Mouse (Mus musculus): ENCODE measurements around the gene 1700015F17Rik.

Gene 1700015F17Rik

GRCm38 (mm10) chr5:5479043-5479442 lies at the start of gene 1700015F17Rik:
1700015F17Rik (minus strand) TSS chr5:5479143.
- DNase-seq, result no peak

DNA sequence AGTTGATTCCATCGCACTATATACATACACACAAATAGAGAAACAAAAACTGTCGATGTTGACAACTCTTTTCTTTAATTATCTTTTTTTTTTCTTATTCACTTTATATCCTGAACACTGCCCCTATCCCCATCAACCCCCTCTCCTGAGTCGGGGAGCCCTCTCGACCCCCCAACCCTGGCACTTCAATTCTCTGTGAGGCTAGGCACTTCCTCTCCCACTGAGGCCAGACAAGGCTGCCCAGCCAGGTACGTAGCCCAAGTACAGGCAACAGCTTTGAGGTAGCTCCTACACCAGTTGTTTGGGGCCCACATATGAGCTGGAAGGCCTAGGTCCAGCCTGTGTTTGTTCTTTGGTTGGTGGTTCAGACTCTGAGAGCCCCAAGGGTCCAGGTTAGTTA lies 36.5 kb upstream of the 1700015F17Rik start:
- no peak for DNase-seq

GRCm38 (mm10) chr5:5514196-5515076 lies 35.5 kb upstream of the 1700015F17Rik start, which contains the start of gene Cldn12:
Cldn12 (minus strand) TSS chr5:5514958.
- DNase-seq, result peak; percentile 48 to 57

DNA sequence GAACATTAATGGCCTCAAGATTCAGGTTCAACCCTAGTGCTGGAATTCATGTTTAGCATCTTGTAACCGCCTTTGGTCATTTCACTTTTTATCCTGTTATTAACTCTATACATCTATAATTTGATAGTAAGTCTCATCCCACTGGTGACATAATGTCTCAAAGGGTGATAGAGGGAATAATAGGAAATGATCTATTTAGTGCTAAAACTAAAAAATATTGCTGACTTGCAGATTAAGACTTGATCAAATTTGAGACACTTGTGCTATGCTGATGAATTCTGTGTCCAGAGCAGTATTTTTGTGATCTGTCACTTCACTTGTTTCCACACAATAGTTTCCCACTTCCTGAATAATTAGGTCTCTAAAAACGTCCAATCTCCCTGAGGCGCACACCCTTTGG lies 32.5 kb upstream of the 1700015F17Rik start:
- no peak for DNase-seq

GRCm38 (mm10) chr5:5510989-5511388 lies 32.0 kb upstream of the 1700015F17Rik start:
- DNase-seq, result no peak

DNA sequence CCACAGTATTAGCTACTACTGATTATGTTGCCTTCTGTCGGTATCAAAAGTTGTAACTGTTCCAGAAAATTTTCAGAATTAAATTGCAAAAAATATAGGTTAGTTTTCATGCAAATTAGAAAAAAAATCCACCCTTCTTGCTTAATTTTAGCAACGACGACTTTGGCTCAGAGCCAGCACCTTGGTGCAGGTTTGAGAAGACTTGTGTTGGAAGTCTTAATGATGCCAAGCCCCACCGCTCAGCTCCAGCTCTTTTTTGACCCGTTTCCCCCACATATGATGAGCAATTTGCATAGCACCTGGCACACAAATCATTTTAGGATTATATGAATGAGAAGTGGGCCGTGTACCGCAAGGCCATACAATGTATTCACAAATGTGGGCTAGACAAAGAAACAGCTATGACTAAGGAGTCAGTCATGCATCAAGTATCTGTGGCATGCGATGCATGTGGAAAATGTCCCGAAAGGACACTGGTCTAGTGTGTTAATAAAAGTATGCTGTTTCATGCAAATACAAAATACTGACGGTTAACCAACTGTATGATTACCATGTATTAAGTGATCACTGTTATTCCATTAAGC lies 31.5 kb upstream of the 1700015F17Rik start:
- no peak for DNase-seq

DNA sequence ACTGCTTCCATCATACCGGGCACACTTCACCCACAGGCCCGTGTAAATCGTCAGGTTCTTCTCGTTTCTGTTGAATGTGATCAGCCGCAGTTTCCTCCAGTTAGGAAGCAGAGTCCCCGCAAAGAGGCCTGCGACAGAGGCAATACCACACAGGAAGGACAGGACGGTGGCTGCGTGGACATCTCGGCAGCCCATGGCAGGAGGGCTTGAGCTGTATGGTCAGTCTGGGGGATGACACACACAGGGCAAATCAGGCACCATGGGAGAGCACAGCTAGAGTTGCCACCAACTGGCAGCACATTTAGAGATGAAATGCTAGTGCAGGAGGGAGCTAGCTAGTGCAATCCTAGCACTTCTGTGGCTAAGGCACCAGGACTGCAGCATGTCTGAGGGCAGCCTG lies 29.3 kb upstream of the 1700015F17Rik start:
- DNase-seq, result no peak

GRCm38 (mm10) chr5:5507701-5508225 lies 28.8 kb upstream of the 1700015F17Rik start:
- peak; percentile 48 to 52 for DNase-seq

GRCm38 (mm10) chr5:5504456-5504855 lies 25.5 kb upstream of the 1700015F17Rik start:
- DNase-seq, result no peak

DNA sequence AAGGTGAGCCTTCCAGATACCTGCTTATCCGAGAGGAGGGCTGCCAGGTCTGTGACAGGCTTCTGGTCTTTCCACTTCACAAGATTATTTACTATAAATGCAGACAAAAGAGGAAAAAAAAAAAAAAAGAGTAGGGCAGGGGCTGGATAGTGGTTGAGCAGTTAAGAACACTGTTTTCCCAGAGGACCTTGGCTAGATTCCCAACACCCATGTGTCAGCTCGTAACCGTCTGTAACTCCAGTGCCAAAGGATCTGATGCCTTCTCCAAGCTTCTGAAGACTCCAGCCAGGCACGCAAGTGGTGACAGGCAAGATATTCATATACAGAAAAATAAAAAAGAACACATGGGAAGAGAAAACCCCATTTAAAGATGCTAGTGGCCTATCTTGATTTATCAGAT lies 24.4 kb upstream of the 1700015F17Rik start:
- DNase-seq, result no peak

- no peak for DNase-seq
These were observed 22.6 kb upstream of the 1700015F17Rik start for GRCm38 (mm10) chr5:5501583-5501982.

GRCm38 (mm10) chr5:5496393-5496792 lies 17.4 kb upstream of the 1700015F17Rik start:
- no peak for DNase-seq

DNA sequence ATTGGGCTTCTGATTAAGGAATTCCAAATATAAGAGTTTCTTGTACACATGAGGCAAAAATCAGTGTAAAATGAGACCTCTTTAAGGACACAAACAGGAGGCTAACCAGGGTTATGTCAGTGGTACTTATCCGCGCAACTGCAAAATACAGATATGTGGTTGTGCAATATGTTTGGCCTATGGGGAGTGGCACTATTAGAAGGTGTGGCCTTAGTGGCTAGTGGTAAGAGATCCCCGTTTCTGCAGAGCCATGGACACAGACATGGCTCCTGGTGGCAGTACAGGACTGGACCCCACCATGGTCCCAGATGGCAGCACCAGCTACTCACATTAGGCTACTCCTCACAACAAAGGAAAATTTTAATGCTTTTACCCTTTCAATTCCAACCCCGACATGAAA lies 16.1 kb upstream of the 1700015F17Rik start:
- DNase-seq, result no peak

DNA sequence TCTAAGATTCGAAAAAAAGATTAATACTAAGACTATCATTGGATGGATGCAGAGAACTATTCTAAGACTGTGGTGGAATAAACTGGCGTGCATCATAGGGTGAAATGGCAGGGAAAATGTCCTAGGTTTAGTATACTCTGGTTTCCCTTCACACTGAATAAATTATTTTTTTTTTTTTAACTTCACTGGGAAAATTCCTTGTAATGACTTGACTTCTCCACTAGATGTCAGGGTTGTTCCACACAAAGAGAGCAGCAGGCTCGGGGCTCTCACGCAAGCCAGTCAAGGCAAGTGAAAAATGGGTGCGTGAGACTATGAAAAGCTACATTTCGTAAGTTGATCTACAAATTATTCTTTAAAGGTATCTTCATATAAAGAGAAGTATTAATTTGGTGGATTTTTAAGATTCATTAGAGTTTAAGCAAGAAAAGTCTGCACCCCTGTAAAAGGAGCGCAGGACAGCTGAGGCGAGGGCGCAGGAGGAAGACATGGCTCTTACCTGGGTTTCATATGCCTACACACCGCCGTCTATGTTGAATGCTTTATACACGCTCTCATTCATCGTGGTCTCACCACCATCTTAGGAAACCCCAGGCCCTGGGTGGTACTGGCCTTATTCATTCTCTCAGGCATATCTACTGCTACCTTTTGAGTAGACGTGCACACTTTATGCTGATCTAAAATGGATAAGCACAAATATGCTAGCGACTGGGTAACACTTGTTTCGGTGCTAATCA lies 15.5 kb upstream of the 1700015F17Rik start:
- DNase-seq, result peak; percentile 35 to 44

DNA sequence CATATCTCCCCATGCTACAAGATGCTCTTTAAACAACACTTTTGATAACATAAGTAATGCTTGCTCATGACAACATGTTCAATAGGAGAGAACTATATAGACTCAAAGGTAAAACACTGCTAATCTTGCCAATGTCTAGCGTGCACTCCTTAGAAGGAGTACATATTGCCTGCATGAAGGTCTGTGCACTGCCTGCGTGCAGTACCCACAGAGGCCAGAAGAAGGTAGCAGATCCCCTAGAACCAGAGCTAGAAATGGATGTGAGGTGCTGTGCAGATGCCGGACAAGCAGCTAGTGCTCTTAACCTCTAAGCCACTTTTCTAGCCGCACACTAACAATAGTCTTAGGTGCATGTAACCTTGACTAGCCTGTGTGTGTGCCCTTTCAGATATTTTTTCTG lies 13.2 kb upstream of the 1700015F17Rik start:
- no peak for DNase-seq

GRCm38 (mm10) chr5:5486071-5486470 lies 7.1 kb upstream of the 1700015F17Rik start:
- no peak for DNase-seq

GRCm38 (mm10) chr5:5483254-5483858 lies 4.4 kb upstream of the 1700015F17Rik start:
- no peak for DNase-seq

DNA sequence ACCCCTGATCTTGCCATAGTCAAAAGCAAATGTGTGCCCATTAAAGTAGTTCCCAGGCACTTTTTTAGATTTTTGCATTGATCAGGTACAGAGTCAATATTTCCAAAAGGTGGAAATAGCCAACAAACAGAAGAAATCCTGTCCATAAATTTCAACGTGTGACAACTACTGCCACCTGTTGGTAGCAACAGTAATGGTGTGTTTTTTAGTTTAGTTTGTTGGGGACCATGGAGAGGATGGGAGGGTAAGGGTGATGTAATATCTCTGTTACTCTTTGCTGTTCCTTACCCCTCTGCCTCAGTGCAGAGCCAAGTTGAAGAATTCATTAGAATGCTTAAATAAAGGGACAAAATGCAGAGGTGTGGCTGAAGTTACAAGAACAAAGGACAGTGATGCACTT lies 2.7 kb upstream of the 1700015F17Rik start:
- DNase-seq, result peak; percentile 16 to 27

DNA sequence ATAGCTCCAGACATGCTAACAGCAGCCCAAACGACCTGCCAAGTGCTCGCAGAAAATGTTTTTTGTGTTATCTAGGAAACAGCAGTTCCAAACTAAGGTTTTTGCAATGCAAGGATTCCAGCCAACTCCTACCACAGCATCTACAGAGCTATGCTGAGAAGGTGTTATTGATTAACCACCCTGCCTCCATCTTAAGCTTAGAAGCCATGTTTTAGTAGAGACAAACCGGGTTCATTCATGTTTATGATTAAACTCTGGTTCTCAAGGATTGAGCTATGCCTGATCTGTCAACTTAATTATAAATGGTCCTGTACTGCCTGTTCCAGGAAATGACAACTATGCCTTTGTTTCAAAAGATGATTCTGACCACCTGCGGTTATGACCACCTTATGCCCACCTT lies 2.8 kb downstream of the 1700015F17Rik start:
- DNase-seq, result no peak

GRCm38 (mm10) chr5:5465256-5465655 lies 13.7 kb downstream of the 1700015F17Rik start:
- DNase-seq, result no peak

DNA sequence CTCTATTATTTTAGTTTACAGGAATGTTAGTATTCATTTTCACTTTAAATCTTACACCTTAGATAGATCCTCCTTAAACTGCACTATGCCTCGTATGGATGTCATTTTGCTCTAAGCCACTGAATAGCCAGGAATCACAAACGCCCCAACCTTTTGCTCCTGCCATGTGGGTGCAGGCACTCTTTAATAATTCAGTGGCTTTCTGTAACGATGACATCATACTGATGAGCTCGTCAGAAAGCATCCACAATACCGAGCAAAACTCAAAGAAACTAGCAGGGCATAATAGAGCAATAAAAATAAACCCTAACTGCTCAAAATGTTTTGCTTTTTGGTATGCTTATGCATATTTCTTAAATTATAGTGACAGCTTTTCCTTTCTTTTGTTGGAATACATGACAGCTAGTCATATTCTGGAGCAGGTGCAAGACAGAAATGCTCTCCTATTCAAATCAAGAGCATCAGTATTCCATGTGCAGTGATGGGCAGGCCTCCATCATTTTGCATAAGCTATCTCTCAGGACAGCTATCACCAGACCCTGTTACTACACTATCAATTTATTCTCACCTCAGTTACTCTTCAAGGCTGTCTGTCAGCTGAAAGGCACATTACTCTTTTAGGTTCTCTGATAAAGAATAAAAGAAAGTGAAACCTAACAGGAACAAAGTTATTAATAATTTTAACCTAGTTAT lies 47.1 kb downstream of the 1700015F17Rik start:
- no peak for DNase-seq

DNA sequence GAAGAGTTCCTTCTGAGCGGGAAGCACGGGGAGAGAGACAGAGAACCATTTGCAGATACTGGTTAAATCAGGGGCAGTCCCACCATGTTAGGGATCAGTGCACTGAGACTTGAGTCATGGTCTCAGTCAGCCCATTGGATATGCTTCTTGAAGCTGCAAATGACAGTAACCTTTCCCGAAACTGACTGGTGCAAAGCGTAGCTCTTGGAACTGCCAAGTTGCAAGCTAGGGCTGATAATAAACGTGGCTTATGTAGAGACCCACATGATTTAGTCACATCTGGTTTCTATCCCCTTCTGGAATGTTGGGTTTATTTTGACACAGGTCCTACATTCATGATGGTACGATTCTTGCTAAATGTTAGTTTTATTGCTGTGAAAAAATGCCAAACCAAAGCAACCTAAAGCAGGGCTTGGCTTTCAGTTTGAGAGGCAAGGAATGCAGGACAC lies 55.2 kb downstream of the 1700015F17Rik start:
- no peak for DNase-seq

All from B cell, adult 2 months (primary cell).